Mouse (Mus musculus) megakaryocyte progenitor cell, adult 5-6 weeks (primary cell): ENCODE results near the gene Tmem258. TPM values are rescaled to one million over a fixed set of nuclear protein-coding genes. Genes with fewer than 3 reads are reported as not detected.

ENCODE experiments used
- ATAC-seq: replicated peaks from 2 replicates; pipeline ENCODE4 v1.8.0; 2016; ENCODE audit warnings: mild to moderate bottlenecking, moderate TSS enrichment, inconsistent platforms; ENCODE audit not compliant: poor library complexity
- total RNA-seq, 2 experiments: library from RNA; stranded (forward) in 1 of 2; stranded (reverse) in 1 of 2; fragments of 157-497, 149-512 nt in 1 of 2; fragments of 200-1000 nt in 1 of 2; gene quantifications; 2 replicates each; pipeline versions ENCODE4 v1.2.3 to v1.2.4; 2015 to 2017

Tmem258 gene
- total RNA-seq, 2 experiments from 2014 or later: 204 to 308 TPM

DNA sequence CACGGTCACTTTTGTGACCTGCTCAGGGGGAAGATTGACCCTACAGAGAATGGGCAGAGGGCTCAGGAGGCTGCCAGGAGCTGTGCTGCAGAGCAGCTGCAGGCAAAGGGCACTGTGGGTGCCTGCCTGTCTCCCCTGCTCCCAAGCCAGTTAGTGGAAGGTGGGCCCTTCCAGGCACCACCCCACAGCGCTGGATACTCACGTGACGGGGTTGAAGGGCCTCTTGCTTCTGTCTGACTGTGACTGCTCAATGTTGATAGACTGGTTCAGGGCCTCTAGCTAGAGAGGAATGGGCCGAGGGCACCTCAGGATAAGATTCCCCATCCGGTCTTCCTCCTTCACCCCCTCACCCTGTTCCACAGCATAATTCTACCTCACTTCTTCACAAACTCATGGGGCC, 15.8 kb downstream of the Tmem258 start:
- no peak for ATAC-seq

- no peak for ATAC-seq
Measured at GRCm38 (mm10) chr19:10221585-10221984, 17.8 kb downstream of the Tmem258 start.

GRCm38 (mm10) chr19:10222656-10223055, 18.8 kb downstream of the Tmem258 start:
- no peak for ATAC-seq

- no peak; the same call in 1 of the 2 replicates for ATAC-seq
Measured at GRCm38 (mm10) chr19:10223561-10223960, 19.7 kb downstream of the Tmem258 start.

DNA sequence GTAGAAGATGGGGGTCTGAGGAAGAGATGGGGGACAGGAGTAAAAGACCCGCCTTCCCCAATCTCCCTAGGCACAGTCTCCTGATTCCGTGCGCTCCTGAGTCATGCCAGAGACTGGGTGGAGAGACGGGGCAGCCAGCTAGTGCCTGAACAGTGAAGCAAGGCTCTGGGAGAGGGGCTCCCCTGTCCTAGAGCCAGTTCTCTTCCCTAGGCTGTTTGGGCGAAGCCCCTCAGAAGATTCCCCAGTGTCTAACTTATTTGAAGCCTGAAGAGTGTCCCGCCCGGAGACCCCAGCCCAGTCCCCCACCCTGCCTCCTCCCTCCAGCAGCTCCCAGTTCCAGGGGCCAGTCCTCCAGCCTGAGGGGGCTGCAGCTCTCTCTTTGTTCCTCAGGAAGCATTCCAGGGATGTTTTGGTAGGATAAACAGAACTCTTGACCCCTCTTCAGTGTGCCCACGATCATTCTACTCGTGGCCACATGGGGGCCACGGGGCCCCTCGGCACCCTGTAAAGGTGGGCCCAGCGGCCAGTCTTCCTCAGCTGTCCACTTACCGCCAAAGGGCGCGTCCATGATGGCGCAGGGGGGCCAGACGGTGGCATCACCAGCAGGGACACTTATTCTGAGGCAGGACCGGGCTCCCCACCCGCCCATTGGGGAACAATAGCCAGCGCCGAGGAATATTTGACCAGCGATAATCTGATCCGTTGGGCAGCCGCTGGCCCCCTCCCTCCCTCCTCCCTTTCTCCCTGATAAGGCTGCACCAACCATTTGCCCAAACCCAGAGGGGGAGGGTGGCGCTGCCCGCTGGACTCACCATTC, 21.0 kb downstream of the Tmem258 start:
- ATAC-seq: no peak

- ATAC-seq: no peak
Measured at GRCm38 (mm10) chr19:10225767-10226166, 22.0 kb downstream of the Tmem258 start.

- ATAC-seq: no peak
Measured at GRCm38 (mm10) chr19:10231016-10231415, 27.2 kb downstream of the Tmem258 start.

DNA sequence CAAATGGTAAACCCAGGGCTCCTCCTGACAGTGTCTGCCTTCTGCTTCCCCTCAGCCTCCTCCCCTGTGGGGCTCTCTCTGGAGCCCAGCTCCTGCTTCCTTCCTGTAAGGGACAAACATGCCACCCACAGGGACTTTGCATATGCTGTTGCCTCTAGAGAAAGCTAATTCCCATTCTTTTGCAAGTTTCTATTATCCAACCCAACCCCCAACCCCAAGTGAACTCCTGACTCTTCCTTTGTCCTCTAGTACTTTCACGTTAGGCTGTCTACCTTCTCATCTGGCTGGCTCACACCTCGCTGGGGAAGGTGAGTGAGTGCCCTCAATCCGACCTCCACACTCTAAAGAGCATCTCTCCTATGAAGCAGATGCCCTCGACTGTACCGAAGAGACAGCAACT, 28.1 kb downstream of the Tmem258 start:
- no peak for ATAC-seq

GRCm38 (mm10) chr19:10232327-10233017, 28.7 kb downstream of the Tmem258 start:
- ATAC-seq: no peak

GRCm38 (mm10) chr19:10235784-10236565, 32.2 kb downstream of the Tmem258 start:
- ATAC-seq: no peak

- ATAC-seq: 0 out of 2 replicates have a peak, but pooled peaks have one; percentile 24
Measured at GRCm38 (mm10) chr19:10238477-10238876, 34.7 kb downstream of the Tmem258 start.

DNA sequence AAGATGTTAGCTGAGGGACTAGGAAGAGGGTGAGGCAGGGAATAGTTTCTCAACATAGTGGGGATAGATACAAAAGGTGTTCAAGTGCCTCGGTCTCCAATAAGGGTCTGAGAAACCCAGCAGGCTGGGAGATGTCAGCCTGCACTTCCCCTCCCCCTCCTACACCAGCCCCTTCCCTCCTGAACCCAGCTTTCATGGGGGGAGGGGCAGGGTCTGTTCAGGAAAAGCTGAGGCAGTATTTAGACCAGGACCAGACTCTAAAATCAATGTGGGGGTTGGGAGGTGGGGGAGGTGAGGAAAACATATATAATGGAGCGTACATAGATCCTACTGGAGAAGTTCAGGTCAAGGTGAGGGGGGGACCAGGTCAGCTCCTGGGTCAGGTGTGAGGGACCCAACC, 35.6 kb downstream of the Tmem258 start:
- no peak for ATAC-seq

DNA sequence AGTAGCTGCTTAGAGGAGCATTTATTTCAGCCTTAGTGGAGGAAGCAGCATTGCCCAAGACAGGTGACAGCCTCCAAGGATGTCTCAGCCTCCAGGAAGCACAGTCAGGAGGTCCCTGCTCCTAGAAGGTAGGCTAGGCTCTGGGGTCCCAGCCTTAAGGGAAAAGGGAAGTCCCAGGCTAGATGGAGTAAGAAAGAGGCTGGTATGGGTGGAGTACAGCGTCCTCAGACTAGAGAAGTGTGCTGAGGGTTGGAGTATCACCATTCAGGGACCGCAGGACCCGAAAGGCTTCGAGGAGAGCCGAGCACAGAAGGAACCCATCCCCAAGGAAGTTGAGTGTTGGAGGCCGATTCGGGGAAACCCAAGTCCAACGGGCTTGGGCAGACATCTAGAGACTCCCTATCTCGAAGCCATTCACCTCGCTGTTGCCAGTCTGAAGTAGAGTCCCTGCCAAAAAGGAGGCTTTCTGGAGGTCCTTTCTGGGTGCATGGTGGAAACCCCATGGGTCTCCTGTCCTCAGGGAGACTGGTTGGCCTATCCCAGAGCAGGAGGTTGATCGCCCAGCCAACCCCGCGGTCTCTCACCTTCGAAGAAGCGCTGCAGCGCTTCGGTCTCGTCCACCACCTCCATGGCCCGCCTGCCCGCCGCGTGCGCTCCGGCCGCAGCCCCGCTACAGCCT, 36.3 kb downstream of the Tmem258 start:
- peak; percentile 32; the same call in 1 of the 2 replicates for ATAC-seq

GRCm38 (mm10) chr19:10240654-10241305, 37.0 kb downstream of the Tmem258 start, which contains the start of gene Myrf:
Gene Myrf, minus strand, starts transcription at chr19:10240748.
- ATAC-seq: peak; percentile 87

GRCm38 (mm10) chr19:10242916-10243315, 39.1 kb downstream of the Tmem258 start:
- no peak for ATAC-seq

DNA sequence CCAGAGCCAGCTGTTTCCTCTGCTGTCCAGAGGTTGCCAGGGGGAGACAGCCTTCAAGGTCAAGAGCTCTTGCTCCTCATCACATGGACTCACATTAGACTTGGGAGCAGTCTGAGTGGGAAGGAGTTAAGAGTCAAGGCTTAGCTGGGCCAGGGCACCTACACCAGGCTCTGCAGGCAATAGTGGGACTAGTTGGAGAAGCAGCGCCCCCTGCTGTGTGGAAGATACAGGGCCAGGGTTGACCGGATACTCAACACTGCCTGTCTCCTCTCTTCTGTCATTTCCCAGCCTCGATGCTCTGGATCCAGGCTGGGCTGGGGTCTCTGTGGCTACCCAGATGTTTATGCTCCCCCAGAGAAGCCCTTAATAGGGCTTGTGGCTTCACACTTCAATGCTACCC, 40.4 kb downstream of the Tmem258 start:
- 0 out of 2 replicates have a peak, but pooled peaks have one; percentile 45 for ATAC-seq

DNA sequence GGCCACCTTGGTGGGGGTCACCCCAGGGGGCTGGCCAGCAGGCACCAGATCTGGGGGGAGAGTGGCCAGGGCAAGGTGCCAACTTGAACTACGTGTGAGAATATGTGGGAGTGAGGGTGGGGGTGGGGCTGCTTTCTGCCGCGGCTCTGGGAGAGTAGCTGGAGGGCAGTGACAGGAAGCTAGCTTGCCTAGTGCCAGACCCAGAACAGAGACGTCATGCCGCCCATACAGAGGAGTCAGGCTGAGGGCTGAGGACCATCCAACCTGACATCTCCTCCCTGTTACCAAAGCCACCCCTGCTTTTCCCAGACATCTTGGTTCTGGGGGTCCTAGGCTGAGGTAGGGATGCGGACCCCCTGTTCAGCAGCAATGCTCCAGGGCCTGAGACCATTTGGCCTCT, 43.4 kb downstream of the Tmem258 start:
- ATAC-seq: no peak

DNA sequence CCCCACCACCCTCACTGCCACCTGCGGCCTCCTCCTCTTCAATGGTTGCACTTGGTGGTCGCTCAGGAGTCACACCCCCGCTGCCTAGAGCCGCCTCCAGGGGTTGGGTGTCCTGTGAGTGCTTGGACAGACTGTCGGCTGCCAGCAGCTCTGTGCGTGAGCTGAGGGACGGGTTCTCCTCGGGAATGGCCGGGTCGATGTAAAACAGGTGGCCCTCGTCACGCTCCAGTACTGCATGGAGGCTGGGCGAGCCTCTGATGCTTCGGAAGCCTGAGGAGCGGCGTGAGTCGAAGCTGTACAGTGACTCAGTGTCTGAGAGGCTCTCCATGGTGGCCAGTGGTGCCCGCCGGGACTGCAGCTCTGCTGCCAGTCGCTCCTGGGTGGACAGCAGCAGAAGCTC, 44.3 kb downstream of the Tmem258 start:
- ATAC-seq: no peak
